Mouse (Mus musculus) heart, postnatal 25 days (tissue): Measurements from ENCODE around the gene Nek9. TPM values are rescaled to one million over a fixed set of nuclear protein-coding genes. Genes with fewer than 3 reads are reported as not detected.
A peak's percentile ranks its signal among the peaks of the same experiment; 100 is the strongest.
"Not testable (repeated sequence)": the region's sequence is repeated elsewhere in the genome, so short reads cannot be mapped to it uniquely, and the experiment has no call there.

Experiments used
- DNase-seq: peaks from one replicate; pipeline ENCODE4 v3.0.0; 2022; ENCODE audit warnings: low spot score
- intact Hi-C: fragments of 180-260 bp; cut with DNase I; formaldehyde crosslinking; loops from one replicate; pipeline ENCODE4 v1.15.1; 2025
- total RNA-seq, 2 experiments: library from RNA; stranded (reverse); gene quantifications; 2 replicates each; pipeline ENCODE4 v1.2.3; 2021

Gene Nek9
- total RNA-seq, 2 experiments from 2014 or later = 90.6 to 93.4 TPM

DNA sequence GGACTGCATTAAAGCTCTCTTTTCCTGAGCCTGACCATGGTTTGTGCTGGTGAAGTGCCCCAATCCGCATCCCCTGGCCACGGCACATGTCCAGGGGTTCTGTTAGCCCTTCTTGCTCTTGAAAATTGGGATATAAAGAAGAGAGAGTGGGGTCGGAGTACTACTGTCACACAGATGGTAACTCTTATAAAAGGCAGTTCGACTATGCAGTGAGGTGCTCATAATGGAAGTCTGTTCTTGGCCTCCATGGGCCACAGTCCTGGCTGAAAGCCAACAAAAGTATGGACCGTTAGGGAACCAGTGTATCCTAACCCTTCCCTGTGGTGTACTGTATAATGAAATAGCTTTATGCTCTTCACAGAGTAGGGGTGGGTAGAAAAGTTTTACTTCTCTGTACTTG lies 42.2 kb downstream of the Nek9 start:
- intact Hi-C loops = no loop called here
- no peak for DNase-seq

DNA sequence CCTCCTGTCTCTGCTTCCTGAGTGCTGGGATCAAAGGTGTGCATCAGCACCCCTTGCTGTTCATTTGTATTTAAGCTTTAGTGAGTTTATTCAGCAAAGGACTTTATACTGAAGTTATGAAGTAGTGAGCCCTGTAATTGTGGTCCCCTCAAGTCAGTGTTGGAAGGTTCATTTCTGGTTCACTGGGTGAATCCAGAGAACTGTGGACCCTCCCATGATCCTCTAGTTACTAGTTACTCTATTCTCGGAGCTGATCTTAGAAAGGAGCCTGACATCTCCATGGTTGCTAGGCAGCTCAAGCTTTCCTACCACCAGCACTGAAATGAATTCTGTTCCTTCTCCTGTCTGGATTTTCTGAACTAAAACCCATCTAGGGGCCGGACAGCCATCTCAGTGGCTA lies 43.7 kb downstream of the Nek9 start:
- intact Hi-C loops = no loop called here
- no peak for DNase-seq

DNA sequence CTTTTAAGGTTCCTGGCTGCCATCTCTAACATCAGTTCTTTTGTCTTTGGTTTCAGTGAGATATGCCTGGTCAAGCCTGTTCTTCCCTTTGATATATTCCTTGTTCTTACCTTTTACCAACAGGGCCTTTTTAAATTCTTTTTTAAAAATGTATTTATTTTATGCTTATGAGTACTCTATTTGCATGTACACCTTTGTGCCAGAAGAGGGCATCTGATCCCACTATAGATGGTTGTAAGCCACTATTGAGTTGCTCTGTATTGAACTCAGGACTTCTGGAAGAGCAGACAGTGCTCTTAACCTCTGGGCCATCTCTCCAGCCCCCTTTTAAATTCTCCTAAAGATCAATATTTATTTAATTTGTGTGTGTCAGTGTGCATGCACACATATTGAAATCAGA lies 46.3 kb downstream of the Nek9 start:
- DNase-seq = no peak
- intact Hi-C loops = no loop called here

DNA sequence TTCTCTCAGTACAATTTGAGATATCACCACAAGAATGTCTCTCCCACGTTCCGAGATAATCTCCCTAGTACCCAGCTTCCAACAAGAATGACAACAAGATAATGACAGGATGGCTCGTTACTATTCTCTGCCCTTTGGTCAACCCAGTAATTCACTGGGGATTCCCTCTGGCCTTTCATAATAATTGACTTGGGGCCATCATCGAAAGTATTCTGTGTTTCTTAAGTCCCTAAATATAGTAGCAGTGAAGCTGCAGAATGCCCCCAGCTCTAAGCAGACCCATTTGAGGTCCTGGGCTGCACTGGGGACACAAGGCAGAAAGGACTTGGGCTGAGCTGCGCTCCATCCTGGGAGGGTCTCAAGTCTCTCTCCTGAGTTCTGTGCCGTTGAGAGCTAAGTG lies 46.9 kb downstream of the Nek9 start:
- DNase-seq = no peak

DNA sequence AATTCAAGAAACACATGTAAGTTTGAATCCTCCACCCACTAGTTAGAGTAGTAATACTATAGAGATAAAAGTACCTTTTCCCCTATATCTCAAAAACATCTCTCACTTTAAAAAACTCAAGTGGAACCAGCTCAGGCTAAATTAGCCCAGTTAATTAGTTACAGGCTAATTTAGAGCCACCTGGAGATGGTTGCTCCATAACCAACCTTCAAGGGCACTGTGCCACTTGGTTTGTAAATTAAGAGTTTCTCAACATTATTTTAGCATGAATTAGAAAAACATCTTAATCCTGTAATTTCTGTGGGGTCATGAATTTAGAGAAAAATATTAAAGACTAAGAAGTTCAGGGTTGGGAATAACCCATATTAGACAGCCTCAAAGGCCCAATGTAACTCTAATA lies 47.6 kb downstream of the Nek9 start:
- DNase-seq = no peak
- intact Hi-C loops = no loop called here

More for the DNA sequence above, 46.9 kb downstream of the Nek9 start:
- intact Hi-C loops = no loop called here

DNA sequence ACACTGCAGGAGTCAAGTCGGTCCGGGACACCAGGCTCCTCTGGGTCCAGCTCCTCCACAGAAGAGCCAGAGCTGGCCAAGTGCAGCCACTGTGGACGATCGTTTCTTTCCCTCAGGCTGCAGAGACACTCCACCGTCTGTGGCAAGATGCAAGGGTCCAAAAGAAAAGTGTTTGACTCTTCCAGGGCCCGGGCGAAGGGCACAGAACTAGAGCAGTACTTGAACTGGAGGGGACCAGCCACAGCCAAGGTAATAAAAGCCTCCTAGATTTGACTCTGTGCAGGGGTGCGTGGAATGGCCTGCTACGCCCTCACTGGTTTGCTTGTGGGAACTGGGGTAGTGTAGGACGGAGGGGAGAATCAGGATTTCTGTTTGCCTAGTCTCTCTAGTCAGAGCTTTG lies 48.5 kb downstream of the Nek9 start:
- intact Hi-C loops = no loop called here
- DNase-seq = no peak

DNA sequence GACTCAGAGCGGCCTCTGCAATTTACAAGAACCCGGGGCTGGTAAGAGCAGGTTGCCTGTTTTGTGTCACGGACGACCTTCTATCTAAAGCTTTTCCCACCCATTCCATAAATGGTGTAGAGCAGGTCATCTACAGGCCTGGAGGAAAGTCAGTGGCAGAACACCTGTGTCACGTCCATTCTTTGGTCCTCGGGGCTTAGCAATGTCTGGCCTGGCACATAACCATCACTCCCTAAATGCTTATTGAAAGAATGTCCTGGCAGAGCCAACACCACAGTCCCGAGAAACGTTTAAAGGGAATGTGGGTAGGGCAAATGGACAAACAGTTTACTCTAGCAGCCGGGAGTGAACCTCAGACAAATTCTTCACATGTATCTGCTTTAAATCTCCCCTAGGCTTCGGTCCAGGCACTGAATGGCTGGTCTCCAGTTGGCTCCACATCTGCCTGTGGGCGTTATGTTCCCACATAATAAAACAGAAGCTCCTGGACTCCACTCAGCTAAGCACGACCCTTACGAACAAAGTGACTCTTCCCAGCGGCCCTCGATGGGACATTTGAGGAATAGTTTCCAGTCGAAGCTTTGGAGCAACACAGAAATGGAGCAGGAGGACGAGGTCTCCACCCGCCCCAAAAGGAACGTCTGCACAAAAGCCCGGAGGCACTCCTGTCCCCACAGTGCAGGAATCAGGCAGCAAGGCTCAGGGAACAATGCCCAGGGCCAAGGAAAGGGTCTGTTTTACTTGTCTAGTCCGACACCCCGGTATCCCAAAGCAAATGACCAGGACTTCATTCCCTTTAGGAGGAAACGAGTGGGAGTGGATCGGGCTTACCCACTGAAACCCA lies 49.8 kb downstream of the Nek9 start:
- intact Hi-C loops = loop anchor here (5.0 kb wide), 1 partner anchor 67 kb away; no protein-coding TSS in a partner anchor
- DNase-seq = no peak

DNA sequence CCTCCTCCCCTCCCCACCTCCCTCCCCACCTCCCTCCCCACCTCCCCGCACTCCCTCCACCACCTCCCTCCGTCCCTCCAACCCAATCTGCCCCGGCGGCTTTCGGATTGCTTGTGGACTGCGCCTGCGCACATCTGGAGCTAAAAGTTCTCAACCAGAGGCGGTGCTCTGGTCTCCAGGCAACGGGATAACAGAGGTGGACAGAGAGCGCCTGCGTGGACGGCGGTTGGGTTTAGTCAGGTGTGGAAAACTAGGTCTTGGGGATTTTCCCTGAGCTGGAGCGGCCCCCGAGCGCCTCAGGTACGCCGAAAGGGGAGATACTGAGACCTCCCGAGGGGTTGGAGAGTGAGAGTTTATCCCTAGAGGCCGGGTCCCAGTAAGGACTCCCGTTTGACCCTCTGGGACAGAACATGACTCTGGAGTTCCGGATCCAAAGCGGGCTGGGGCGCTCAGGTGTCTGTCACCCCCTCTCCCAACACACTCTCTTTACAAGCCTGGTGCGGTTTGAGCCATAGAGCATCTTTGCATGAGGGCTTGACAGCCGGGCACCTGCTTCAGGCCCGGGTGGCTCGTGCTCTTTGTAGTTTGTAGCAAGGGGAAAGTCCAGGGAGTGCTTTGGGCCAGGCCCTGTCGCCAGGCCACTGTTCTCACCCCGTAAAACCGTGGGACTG lies 50.5 kb downstream of the Nek9 start, which contains the start of gene Zc2hc1c:
Gene Zc2hc1c (plus strand): TSS at position 106 of the 671 bp plus-strand sequence.
- intact Hi-C loops = loop anchor here (5.0 kb wide), 1 partner anchor 66 kb away; no protein-coding TSS in a partner anchor
- DNase-seq = peak; percentile 86

DNA sequence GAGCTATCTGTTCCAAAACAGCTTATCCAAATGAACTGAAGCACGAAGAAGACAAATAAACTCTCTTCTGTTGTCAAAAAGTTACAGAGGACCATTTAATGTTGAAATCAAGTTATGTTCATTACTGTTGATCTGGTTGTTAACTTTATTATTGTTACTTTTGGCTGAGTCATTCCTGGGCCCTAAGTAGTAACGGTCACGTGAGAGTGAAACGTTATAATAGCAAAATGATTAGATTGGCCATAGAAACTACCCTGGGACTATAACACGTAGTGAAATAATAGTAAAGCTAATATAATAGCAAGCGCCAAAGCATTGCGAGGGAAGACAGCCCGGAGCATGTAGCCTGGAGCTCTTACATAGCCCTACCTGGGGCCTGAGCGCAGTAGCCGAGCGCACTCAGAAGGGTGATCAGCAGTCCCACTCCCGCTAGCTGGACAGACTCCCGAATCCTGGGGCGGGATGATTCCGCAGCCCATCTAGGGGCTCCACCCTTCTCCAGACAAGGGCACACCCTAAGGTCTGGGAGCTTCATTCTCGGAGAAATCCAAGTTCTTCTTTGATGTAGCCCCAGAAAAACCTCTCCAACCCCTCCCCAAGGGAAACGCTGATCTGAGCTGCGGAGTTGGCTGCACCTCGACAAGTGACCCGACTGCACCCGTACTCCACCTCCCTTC lies 51.2 kb downstream of the Nek9 start, which contains the start of gene Acyp1:
Gene Acyp1 (minus strand): TSS at position 630 of the 677 bp plus-strand sequence.
- DNase-seq = peak; percentile 34

DNA sequence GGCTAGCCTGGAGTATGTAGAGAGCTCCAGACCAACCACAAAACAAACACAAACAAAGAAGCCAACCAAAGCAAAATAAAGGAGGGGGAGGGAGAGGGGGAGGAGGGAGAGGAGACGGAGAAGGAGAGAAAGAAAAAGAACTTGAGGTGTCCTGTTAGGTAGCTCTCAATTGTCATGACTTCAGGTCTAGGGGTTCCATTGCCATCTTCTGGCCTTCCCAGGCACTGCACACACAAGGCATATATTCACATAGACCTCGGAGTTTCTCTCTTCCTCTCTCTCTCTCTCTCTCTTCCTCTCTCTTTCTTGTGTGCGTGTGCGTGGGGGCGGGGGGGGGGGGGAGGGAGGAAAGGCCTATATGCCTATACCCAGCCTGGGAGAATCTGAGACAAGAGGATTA lies 52.2 kb downstream of the Nek9 start:
- intact Hi-C loops = loop anchor here (5.0 kb wide), 1 partner anchor 65 kb away; no protein-coding TSS in a partner anchor
- no peak for DNase-seq

More for the DNA sequence above, 51.2 kb downstream of the Nek9 start, which contains the start of gene Acyp1:
- intact Hi-C loops = loop anchor here (5.0 kb wide), 1 partner anchor 66 kb away; no protein-coding TSS in a partner anchor

DNA sequence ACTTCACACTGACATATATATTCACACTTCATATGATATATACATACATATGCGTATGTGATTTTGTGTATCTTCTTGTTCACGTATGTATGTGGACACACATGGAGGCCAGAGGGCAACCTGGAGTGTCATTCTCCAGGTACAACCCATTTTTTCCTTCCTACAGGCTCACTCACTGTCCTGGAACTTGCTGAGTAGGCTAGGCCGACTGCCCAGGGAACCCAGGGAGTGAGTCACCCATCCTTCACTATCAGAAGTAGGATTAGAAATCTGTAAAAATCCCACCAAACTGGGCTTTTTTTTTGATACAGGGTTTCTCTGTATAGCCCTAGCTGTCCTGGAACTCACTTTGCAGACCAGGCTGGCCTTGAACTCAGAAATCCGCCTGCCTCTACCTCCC lies 54.2 kb downstream of the Nek9 start:
- intact Hi-C loops = loop anchor here (5.0 kb wide), 1 partner anchor 63 kb away; no protein-coding TSS in a partner anchor
- no peak for DNase-seq

DNA sequence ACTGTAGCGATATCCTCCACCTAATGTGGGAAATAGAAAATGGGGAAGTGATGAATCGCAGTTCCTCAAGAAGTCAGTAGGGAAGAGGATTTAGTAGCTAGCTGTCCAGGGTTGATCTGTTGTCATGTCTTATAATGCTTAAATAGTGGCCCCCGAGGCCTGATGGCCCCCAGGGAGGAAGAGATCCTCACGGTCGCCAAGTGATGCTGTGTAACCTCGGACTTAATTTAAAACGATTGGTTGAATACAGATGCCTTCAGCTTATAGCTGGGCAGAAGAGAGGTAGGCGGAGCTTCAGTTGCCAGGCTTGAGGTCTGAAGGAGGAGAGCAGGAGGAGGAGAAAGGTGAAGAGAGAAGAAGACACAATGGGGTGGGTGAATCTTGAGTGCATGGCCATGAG lies 54.8 kb downstream of the Nek9 start:
- intact Hi-C loops = no loop called here

DNA sequence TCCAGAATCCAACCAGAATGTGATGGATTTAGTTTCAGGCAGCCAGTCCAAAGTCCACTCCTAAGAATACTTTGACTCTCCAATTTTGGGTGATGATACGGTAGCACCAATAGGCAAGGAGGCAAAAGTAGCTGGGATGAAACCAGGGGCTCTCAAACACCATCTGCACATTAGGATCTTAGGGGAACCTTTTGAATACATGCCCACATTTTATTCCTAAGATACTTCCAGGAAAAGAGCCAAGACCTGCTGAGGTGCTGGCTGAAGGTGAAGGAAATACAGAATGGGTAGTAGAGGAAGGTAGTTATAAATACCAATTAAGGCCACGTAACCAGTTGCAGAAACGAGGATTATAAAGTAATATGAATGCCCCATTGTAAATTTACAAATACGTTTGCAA lies 57.4 kb downstream of the Nek9 start:
- DNase-seq, intact Hi-C loops: not testable (repeated sequence)

More for the DNA sequence above, 54.8 kb downstream of the Nek9 start:
- DNase-seq = no peak

DNA sequence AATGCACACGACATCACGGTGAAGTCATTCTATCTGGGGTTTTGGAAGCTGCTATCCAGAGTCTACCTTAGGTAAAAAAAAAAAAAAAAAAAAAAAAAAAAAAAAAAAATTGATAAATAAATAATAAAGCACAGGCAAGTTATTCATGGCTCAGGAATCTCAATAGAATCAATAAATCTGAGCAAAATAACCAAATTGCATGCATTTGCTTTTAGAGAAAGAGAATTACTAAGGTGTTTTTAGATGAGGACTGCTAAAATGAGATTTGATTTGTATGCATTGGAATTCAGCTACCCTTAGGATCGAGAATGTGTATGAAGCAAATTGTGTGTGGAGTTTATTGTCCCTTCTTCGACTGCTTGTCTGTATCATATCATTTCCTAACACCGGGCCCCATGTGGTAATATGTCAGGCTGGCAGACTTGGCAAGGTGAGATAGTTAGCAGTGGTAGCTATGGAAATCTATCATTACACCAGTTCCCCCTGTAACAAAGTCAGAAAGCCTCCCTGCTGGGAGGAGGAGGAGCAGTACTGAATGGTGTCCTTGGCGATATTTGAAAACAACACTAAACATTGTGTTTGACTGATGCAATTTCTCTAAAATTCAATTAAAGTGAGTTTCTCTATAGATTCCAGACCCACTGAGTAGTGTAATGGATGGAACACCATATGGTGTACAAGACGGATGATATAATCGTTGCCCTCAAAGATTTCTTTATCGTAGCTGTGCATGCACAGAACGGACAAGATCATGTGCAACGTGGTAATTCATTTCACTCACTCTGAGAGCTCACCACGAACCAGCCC lies 58.1 kb downstream of the Nek9 start:
- intact Hi-C loops = no loop called here

DNA sequence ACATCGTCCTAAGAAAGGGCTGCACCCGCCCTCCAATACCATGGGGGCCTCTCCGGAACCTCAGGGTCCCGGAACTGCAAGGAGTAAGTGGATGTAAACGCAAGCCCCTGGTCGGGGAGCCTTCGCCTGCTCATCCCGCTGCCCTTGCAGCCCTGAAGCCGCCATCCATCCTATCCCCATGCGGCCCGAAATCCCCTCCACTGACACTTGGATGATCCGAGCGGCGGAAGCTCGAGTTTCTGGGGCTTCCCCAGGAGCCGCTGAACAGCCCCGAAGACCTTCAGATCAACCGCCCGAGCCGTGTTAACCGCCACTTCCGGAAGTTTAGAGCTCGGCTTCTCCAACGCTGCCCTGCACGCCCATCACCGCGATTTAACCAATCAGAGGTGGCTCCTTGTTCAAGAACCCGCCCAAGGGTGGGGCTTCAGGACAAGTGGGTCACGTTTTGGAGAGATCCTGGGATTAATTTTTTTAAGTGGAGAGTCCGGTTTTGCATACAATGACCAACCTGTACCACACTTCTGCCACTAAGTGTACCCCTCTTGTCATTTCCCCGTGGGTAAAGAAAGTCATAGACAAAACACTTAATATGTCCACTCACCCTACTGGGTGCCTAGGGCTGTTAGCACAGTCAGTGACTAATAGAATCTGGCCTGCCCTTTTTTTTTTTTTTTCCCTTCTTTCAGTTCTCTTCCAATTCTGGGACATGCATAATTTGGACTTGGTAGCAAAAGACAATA lies 58.9 kb downstream of the Nek9 start:
- intact Hi-C loops = no loop called here
- DNase-seq = peak; percentile 95

More for the DNA sequence above, 58.1 kb downstream of the Nek9 start:
- no peak for DNase-seq

DNA sequence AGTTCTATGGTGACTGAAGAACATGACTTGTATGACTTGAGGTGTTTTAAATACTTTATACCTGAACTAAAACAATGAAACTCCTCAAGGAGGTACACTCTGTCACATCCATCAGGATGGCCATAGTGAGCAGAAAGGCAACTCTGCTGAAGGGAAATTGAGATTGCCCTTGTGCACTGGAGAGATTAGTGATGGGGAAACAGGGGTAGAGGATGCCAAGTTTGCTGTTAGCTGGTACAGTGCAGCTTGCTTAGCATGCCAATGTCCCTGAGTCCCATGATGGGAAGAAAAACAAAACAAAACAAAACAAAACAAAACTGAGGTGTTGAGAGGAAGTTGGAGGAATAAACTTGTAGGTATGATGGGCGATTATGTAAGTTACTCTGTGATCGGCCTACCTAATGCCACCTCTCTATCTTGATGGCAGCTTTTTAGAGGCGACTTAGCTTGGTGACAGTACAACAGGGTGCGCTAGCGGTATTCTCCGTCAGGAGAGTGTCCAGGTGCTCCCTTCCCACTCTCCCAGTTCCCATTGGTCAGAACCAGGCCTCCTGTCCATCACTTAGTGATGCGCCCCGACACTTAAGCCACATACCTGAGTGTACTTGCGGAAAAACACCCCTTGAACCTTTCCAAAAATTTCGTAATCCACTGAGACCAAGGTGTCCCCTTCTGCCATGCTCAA lies 59.6 kb downstream of the Nek9 start:
- intact Hi-C loops = no loop called here

DNA sequence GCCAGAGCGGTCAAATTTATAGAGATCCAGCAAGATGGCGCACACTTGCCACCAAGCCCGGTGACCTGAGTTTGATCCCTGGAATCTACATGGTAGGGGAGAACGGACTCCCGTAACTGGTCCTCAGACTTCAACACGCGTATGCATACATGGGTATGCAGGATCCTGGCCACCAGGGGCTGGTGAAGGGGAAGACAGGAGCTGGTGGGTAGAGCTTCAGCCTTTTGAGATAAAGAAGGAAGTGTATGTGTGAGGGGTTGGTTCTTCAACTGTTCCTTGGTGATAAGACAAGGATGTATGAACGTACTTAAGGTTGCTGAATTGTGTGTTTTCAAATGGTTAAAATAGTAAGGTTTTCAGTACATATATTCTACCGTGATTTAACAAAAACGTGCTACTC lies 60.2 kb downstream of the Nek9 start:
- DNase-seq = no peak
- intact Hi-C loops = no loop called here

More for the DNA sequence above, 59.6 kb downstream of the Nek9 start:
- DNase-seq = no peak

DNA sequence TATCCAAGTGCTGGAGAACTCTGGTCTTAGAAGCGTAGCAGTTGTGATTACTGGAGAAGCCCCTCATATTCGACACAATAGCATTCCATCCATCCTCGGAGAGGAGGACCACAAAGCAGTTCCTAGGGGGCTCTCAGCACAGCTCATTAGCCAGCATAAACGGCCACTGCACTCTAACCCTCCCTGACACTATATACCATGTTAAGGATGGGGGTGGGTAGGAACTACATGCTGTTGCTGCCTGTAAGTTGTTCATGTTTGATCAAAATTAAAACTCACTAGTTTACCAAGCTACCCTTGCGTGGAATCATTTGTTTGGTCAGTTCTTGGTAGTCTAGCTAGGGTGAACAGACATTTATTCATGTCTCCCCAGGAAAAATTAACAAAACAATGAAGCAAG lies 62.9 kb downstream of the Nek9 start:
- no peak for DNase-seq
- intact Hi-C loops = no loop called here
